Mouse (Mus musculus): ENCODE measurements around the gene Arhgap22. TPM values are rescaled to one million over a fixed set of nuclear protein-coding genes. Genes with fewer than 3 reads are reported as not detected.

The Arhgap22 gene
- polyA plus RNA-seq, 1 experiment from 2014 or later: 8.1 TPM

DNA sequence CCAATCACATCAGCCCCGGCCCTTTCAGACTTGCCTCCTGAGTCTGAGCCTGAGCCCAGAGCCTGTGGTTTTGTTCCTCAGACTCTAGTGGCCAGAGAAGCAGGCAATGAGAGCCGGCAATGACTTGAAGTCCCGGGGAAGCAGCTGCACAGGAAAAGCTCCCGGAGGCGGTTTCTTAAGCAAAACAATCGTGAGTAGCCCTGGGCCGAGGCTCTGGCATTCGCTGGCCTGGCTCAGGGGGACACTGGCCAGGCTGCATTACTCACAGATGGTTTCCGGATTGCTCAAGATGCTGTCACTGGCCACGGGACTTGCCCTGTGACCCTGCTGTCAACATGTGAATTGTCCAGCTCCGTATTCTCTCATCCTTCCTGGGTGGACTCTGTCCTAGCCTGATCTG lies 33.8 kb downstream of the Arhgap22 start:
- ATAC-seq (ENCODE audit: insufficient number of reproducible peaks, insufficient read depth, low FRiP score, low read depth): no peak
- WGBS: 21% methylated on average over 11 of the region's 11 CpGs
- H3K27me3 ChIP-seq (ENCODE audit: control insufficient read depth, insufficient read depth, low read length): no peaks in the 10 kb centered on the region

DNA sequence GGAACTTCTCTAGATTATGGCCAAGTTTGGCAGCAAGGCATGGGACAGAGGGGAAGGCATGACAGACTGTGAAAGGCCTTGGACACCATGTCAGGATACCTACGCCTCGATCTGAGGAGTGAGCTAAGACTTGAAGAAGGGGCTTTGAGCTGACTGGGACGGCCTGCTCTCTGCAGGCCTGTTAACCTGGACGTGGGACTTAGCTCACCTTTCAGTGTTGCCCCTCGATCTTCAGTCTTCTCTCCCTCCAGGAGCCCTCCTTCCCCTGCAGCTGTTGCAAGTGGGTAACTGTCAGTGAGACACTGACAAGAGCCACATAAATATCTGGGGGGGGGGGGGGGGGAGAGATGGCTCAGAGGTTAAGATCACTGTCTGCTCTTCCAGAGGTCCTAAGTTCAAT lies 34.9 kb downstream of the Arhgap22 start:
- no peak overlapping the region for H3K27ac ChIP-seq (ENCODE audit: low read length)
- no peaks in the 10 kb centered on the region for H3K27me3 ChIP-seq (ENCODE audit: control insufficient read depth, insufficient read depth, low read length)
- peaks cover 9% of the 10 kb centered on the region for H3K4me1 ChIP-seq (ENCODE audit: control insufficient read depth, insufficient read depth, low read length)
- WGBS: 74% methylated on average over 5 of the region's 5 CpGs
- H3K4me3 ChIP-seq (ENCODE audit: low read depth, low read length): no peak overlapping the region
- H3K9ac ChIP-seq (replicated peaks; ENCODE audit: low read depth, low read length): no peak overlapping the region
- H3K4me2 ChIP-seq (replicated peaks; ENCODE audit: low read depth, low read length): no peak overlapping the region
- no peaks in the 10 kb centered on the region for H3K9me3 ChIP-seq (ENCODE audit: control insufficient read depth, low read depth, low read length)
- no peaks in the 10 kb centered on the region for H3K36me3 ChIP-seq (ENCODE audit: control insufficient read depth, insufficient read depth, low read length)
- no peak for ATAC-seq (ENCODE audit: insufficient number of reproducible peaks, insufficient read depth, low FRiP score, low read depth)

More for the DNA sequence above, 33.8 kb downstream of the Arhgap22 start:
- Histone ChIP-seq H3K9ac (replicated peaks; ENCODE audit: low read depth, low read length) (no peak overlapping the region), H3K9me3 (ENCODE audit: control insufficient read depth, low read depth, low read length) (no peaks in the 10 kb centered on the region), H3K4me1 (ENCODE audit: control insufficient read depth, insufficient read depth, low read length) (peaks cover 9% of the 10 kb centered on the region), H3K27ac (ENCODE audit: low read length) (no peak overlapping the region), H3K36me3 (ENCODE audit: control insufficient read depth, insufficient read depth, low read length) (no peaks in the 10 kb centered on the region), H3K4me3 (ENCODE audit: low read depth, low read length) (no peak overlapping the region), H3K4me2 (replicated peaks; ENCODE audit: low read depth, low read length) (no peak overlapping the region)

GRCm38 (mm10) chr14:33250215-33250939 lies 36.6 kb downstream of the Arhgap22 start:
- no peaks in the 10 kb centered on the region for H3K36me3 ChIP-seq (ENCODE audit: control insufficient read depth, insufficient read depth, low read length)
- H3K27ac ChIP-seq (ENCODE audit: low read length): no peak overlapping the region
- no peak overlapping the region for H3K9ac ChIP-seq (replicated peaks; ENCODE audit: low read depth, low read length)
- H3K27me3 ChIP-seq (ENCODE audit: control insufficient read depth, insufficient read depth, low read length): no peaks in the 10 kb centered on the region
- H3K4me2 ChIP-seq (replicated peaks; ENCODE audit: low read depth, low read length): peak overlapping the region; percentile 76
- peak; percentile 74; the same call in 1 of the 2 replicates for ATAC-seq (ENCODE audit: insufficient number of reproducible peaks, insufficient read depth, low FRiP score, low read depth)
- H3K9me3 ChIP-seq (ENCODE audit: control insufficient read depth, low read depth, low read length): no peaks in the 10 kb centered on the region
- WGBS: under 1% methylated on average over 30 of the region's 30 CpGs
- H3K4me1 ChIP-seq (ENCODE audit: control insufficient read depth, insufficient read depth, low read length): peaks cover 9% of the 10 kb centered on the region
- peak overlapping the region; percentile 29 for H3K4me3 ChIP-seq (ENCODE audit: low read depth, low read length)

DNA sequence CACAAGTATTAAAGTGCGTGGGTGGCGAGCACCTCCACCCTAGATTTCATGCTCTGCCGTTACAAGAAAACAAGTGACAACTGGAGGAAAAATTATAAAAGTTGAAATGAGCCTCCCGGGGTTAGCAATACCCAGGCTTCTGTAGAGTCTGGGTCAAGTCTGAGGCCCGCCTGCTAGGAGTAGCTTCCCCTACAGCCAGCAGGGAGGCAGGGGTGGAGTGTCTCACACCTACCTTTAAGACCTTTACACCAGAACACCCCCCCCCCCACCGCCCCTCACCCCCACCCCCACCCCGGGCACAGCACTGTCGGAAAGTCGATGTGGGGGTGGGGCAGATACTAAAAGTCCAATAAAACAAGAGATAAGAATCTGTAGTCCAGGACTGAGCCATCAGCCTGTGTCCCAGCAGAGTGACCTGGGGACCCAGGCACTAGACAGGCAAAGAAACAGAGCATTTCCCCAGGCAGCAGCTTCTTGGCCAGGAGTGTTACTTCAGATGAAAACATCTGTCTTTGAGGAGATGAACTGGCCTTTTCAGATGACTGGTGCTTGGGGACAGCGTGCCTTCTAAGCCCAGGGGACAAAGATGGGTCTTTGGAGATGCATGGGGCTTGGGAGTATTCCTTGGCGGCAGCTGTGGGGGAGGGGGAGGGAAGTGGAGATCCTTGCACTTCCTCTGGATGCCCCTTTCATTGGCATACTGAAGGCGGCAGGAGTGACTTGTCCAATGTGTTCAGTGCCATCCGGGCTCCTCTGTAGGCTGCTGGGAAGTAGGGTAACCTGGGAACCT lies 37.3 kb downstream of the Arhgap22 start:
- H3K4me2 ChIP-seq (replicated peaks; ENCODE audit: low read depth, low read length): peak overlapping the region; percentile 76
- no peak for ATAC-seq (ENCODE audit: insufficient number of reproducible peaks, insufficient read depth, low FRiP score, low read depth)
- WGBS: 10% methylated on average over 13 of the region's 13 CpGs
- H3K4me1 ChIP-seq (ENCODE audit: control insufficient read depth, insufficient read depth, low read length): peaks cover 9% of the 10 kb centered on the region
- H3K27ac ChIP-seq (ENCODE audit: low read length): no peak overlapping the region
- H3K27me3 ChIP-seq (ENCODE audit: control insufficient read depth, insufficient read depth, low read length): no peaks in the 10 kb centered on the region
- H3K9me3 ChIP-seq (ENCODE audit: control insufficient read depth, low read depth, low read length): no peaks in the 10 kb centered on the region
- H3K36me3 ChIP-seq (ENCODE audit: control insufficient read depth, insufficient read depth, low read length): no peaks in the 10 kb centered on the region
- peak overlapping the region; percentile 29; the same call in 1 of the 2 replicates for H3K4me3 ChIP-seq (ENCODE audit: low read depth, low read length)
- H3K9ac ChIP-seq (replicated peaks; ENCODE audit: low read depth, low read length): no peak overlapping the region

DNA sequence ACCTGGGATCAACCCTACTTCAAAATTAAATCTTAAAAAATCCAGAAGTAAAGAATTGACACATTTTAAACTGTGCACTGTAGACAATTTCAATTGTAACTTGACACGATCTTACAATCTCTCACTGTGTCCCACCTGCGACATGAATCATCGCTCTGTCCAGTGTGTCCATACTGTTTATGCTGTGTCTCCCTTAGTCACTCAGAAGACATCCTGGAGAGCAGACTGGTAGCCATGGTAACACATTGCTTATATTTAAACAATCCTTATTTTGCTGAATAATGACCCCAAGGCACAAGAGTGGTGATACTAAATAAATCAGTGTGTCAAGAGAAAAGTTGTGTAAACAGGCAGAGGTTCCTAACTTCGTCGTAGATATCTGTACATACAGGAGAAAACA lies 44.4 kb downstream of the Arhgap22 start:
- Histone ChIP-seq H3K27ac (ENCODE audit: low read length) (no peak overlapping the region), H3K36me3 (ENCODE audit: control insufficient read depth, insufficient read depth, low read length) (no peaks in the 10 kb centered on the region), H3K4me3 (ENCODE audit: low read depth, low read length) (no peak overlapping the region), H3K4me2 (replicated peaks; ENCODE audit: low read depth, low read length) (no peak overlapping the region), H3K9me3 (ENCODE audit: control insufficient read depth, low read depth, low read length) (no peaks in the 10 kb centered on the region), H3K4me1 (ENCODE audit: control insufficient read depth, insufficient read depth, low read length) (no peaks in the 10 kb centered on the region), H3K27me3 (ENCODE audit: control insufficient read depth, insufficient read depth, low read length) (no peaks in the 10 kb centered on the region), H3K9ac (replicated peaks; ENCODE audit: low read depth, low read length) (no peak overlapping the region)
- ATAC-seq (ENCODE audit: insufficient number of reproducible peaks, insufficient read depth, low FRiP score, low read depth): no peak
- 36% methylated on average over 5 of the region's 5 CpGs for WGBS

DNA sequence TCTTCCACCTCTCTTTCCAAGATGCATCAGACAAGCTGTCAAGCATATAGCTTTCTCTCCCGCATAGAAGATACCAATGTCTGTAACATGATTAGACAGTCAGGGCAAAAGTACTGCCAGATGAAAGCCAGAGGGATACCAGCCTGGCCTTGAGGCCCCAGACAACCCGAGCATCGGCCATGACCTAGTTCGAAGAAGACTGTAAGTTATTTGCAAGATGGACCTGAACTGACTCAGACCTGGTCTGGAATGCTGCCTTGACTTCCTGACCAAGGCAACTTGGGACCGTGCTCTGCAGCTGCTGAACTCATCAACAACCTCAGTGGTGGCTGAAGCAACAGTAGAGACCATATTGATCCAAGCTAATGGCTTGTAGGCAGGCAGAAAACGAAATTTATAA lies 46.3 kb downstream of the Arhgap22 start:
- H3K9ac ChIP-seq (replicated peaks; ENCODE audit: low read depth, low read length): no peak overlapping the region
- no peaks in the 10 kb centered on the region for H3K9me3 ChIP-seq (ENCODE audit: control insufficient read depth, low read depth, low read length)
- no peaks in the 10 kb centered on the region for H3K27me3 ChIP-seq (ENCODE audit: control insufficient read depth, insufficient read depth, low read length)
- no peak for ATAC-seq (ENCODE audit: insufficient number of reproducible peaks, insufficient read depth, low FRiP score, low read depth)
- no peak overlapping the region for H3K4me2 ChIP-seq (replicated peaks; ENCODE audit: low read depth, low read length)
- no peak overlapping the region for H3K4me3 ChIP-seq (ENCODE audit: low read depth, low read length)
- H3K36me3 ChIP-seq (ENCODE audit: control insufficient read depth, insufficient read depth, low read length): no peaks in the 10 kb centered on the region
- H3K4me1 ChIP-seq (ENCODE audit: control insufficient read depth, insufficient read depth, low read length): no peaks in the 10 kb centered on the region
- WGBS: 89% methylated on average over 6 of the region's 6 CpGs
- H3K27ac ChIP-seq (ENCODE audit: low read length): no peak overlapping the region

GRCm38 (mm10) chr14:33264795-33265194 lies 51.0 kb downstream of the Arhgap22 start:
- no peaks in the 10 kb centered on the region for H3K4me1 ChIP-seq (ENCODE audit: control insufficient read depth, insufficient read depth, low read length)
- H3K27ac ChIP-seq (ENCODE audit: low read length): no peak overlapping the region
- H3K9me3 ChIP-seq (ENCODE audit: control insufficient read depth, low read depth, low read length): 0 out of 2 replicates have a peak, but pooled peaks cover 6% of the 10 kb centered on the region
- no peaks in the 10 kb centered on the region for H3K27me3 ChIP-seq (ENCODE audit: control insufficient read depth, insufficient read depth, low read length)
- WGBS: 87% methylated on average over 13 of the region's 13 CpGs
- H3K36me3 ChIP-seq (ENCODE audit: control insufficient read depth, insufficient read depth, low read length): no peaks in the 10 kb centered on the region
- no peak for ATAC-seq (ENCODE audit: insufficient number of reproducible peaks, insufficient read depth, low FRiP score, low read depth)
- H3K9ac ChIP-seq (replicated peaks; ENCODE audit: low read depth, low read length): no peak overlapping the region
- no peak overlapping the region for H3K4me2 ChIP-seq (replicated peaks; ENCODE audit: low read depth, low read length)
- H3K4me3 ChIP-seq (ENCODE audit: low read depth, low read length): no peak overlapping the region

- no peak overlapping the region for H3K4me3 ChIP-seq (ENCODE audit: low read depth, low read length)
- H3K9me3 ChIP-seq (ENCODE audit: control insufficient read depth, low read depth, low read length): no peaks in the 10 kb centered on the region
- H3K4me2 ChIP-seq (replicated peaks; ENCODE audit: low read depth, low read length): no peak overlapping the region
- no peaks in the 10 kb centered on the region for H3K36me3 ChIP-seq (ENCODE audit: control insufficient read depth, insufficient read depth, low read length)
- 48% methylated on average over 2 of the region's 2 CpGs for WGBS
- no peak for ATAC-seq (ENCODE audit: insufficient number of reproducible peaks, insufficient read depth, low FRiP score, low read depth)
- no peak overlapping the region for H3K27ac ChIP-seq (ENCODE audit: low read length)
- H3K4me1 ChIP-seq (ENCODE audit: control insufficient read depth, insufficient read depth, low read length): no peaks in the 10 kb centered on the region
- H3K9ac ChIP-seq (replicated peaks; ENCODE audit: low read depth, low read length): no peak overlapping the region
- H3K27me3 ChIP-seq (ENCODE audit: control insufficient read depth, insufficient read depth, low read length): no peaks in the 10 kb centered on the region
Observed at GRCm38 (mm10) chr14:33276240-33276639, 62.4 kb downstream of the Arhgap22 start.
